Mouse (Mus musculus): ENCODE results near the gene Dscaml1. TPM values are rescaled to one million over a fixed set of nuclear protein-coding genes. Genes with fewer than 3 reads are reported as not detected.

Dscaml1 gene
- polyA plus RNA-seq, 1 experiment from 2014 or later = 0.67 TPM

DNA sequence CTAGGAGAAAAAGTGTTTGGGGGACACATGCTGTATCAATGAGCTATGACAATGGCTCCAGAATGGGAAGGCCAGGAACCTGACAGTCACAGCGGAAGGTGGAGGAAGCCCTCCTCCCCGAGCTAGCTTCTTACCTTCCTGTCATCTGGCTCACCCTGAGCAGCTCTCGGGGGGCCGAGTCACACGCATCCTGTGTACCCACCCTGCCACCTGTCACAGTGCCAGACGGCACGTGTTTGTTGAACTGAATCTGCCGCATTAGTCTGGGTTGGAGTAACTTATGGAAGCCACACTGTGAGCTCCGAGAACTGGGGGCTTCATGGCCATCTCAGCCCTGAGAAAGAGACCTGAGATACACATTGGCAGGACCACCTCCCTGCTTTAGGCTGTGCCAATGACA is 249.5 kb downstream of the Dscaml1 start:
- Histone ChIP-seq H3K4me1 (peaks cover 38% of the 10 kb centered on the region), H3K9me3 (no peaks in the 10 kb centered on the region), H3K4me3 (no peak overlapping the region), H3K27ac (replicated peaks) (peak overlapping the region; percentile 79; the same call in 1 of the 2 replicates), H3K36me3 (replicated peaks) (no peaks in the 10 kb centered on the region), H3K27me3 (replicated peaks; ENCODE audit: low read depth, poor library complexity, severe bottlenecking) (peaks cover 20% of the 10 kb centered on the region)
- no peak for DNase-seq (ENCODE audit: low spot score)
- 83% methylated on average over 9 of the region's 9 CpGs for WGBS

DNA sequence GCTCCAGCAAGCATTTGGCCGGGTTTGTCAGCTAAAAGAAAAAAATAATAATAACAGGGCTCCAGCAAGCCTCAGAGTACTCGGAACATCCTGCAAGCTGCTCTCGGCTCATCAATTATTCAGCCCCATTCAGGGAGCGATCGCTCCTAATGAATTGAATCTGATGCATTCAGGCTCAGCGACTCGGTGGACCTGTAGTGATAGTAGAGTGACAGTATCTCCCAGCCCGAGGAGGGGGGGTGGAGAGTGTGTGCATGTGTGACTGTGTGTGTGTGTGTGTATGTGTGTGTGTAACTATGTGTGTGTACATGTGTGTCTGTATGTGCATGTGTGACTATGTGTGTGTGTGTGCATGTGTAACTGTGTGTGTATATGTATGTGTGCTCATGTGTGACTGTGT is 250.2 kb downstream of the Dscaml1 start:
- no peak for DNase-seq (ENCODE audit: low spot score)
- Histone ChIP-seq H3K9me3 (no peaks in the 10 kb centered on the region), H3K27ac (replicated peaks) (peak overlapping the region; percentile 79), H3K4me3 (no peak overlapping the region), H3K4me1 (peaks cover 38% of the 10 kb centered on the region), H3K36me3 (replicated peaks) (no peaks in the 10 kb centered on the region), H3K27me3 (replicated peaks; ENCODE audit: low read depth, poor library complexity, severe bottlenecking) (peaks cover 20% of the 10 kb centered on the region)
- 66% methylated on average over 8 of the region's 8 CpGs for WGBS

DNA sequence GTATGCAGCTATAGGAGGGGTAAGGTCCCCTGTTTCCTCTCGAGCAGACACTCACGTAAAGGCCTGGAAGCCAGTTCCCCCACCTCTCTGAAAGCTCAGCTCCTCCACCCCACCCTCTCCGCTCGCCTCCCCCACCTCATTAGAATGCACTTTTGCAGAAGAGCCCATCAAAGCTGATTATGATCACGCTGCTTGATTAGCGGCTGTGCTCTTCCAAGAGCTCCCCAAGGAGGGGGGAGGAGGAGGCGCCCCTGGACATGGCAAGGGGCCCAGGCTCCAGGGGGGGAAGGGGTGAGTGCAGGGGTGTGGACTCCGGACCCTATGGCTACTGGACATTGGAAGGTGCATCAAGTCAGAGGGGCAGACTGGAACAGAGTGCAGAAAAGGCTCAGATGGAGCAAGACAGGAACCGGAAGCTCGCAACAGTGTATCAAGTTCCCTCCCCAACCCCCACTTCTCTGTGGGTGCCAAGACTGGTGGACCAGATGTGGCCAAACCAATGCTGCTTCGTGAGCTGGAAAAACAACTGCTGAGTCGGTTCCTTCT is 250.9 kb downstream of the Dscaml1 start:
- peak; percentile 60 for DNase-seq (ENCODE audit: low spot score)
- Histone ChIP-seq H3K9me3 (no peaks in the 10 kb centered on the region), H3K27me3 (replicated peaks; ENCODE audit: low read depth, poor library complexity, severe bottlenecking) (peaks cover 20% of the 10 kb centered on the region), H3K27ac (replicated peaks) (peak overlapping the region; percentile 79), H3K4me1 (peaks cover 38% of the 10 kb centered on the region), H3K4me3 (peak overlapping the region; percentile 24; the same call in 1 of the 2 replicates), H3K36me3 (replicated peaks) (no peaks in the 10 kb centered on the region)
- WGBS = 28% methylated on average over 12 of the region's 12 CpGs

DNA sequence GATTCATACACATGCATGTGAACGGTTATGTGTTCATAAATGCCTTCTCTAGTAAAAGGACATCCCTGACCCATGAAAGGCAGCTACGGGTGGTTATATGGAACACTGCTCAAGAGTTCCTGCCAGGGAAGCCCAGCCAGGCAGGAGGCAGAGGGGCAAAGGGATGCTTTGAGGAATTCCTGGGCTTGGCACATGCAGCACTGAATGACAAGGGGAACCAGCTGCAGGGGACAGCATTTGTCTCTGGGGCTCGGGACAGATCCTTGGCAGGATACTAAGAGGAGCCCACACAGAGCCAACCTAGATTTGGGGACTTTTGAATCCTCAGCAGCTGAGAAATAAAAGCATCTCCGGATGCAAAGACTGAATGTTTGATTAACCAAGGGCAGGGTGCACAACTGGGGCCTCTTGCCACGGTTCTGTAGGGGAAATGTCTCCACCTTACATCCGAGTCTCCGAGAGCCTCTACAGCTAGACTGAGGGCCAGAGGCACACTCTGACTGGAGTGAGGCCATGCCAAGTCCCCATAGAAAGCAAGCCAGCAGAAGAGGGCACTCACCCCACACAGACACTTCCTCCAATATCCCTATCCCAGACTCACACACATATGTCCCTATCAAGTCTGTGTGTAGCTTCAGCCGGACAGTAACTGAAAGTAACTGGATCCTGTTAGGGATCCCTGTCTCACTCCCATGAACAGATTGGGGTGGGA is 251.7 kb downstream of the Dscaml1 start:
- no peak overlapping the region for H3K4me3 ChIP-seq
- 72% methylated on average over 8 of the region's 8 CpGs for WGBS
- peak overlapping the region; percentile 70 for H3K27ac ChIP-seq (replicated peaks)
- H3K9me3 ChIP-seq = no peaks in the 10 kb centered on the region
- H3K27me3 ChIP-seq (replicated peaks; ENCODE audit: low read depth, poor library complexity, severe bottlenecking) = peaks cover 15% of the 10 kb centered on the region
- H3K4me1 ChIP-seq = peaks cover 34% of the 10 kb centered on the region
- DNase-seq (ENCODE audit: low spot score) = no peak
- no peaks in the 10 kb centered on the region for H3K36me3 ChIP-seq (replicated peaks)

DNA sequence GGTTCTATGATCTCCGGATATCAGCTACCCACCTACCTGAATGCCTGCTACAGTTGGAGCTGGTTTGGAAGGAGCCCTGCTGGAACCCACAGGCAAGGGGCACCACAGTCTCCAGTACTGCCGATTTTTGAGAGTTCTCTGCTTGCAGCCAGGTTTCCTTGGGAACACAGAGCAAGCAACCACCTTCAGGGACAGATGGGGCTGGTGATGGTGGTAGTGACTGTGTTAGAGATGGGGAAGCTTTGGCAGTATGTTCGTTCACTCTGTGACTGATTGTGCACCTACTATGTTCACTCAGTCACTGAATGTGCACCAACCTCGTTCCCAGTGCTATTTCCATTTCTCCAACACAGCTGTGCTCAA is 252.2 kb downstream of the Dscaml1 start:
- Histone ChIP-seq H3K27ac (replicated peaks) (no peak overlapping the region; the same call in 1 of the 2 replicates), H3K4me1 (peaks cover 34% of the 10 kb centered on the region), H3K4me3 (no peak overlapping the region), H3K36me3 (replicated peaks) (no peaks in the 10 kb centered on the region), H3K9me3 (no peaks in the 10 kb centered on the region), H3K27me3 (replicated peaks; ENCODE audit: low read depth, poor library complexity, severe bottlenecking) (peaks cover 9% of the 10 kb centered on the region)
- DNase-seq (ENCODE audit: low spot score) = no peak
- 77% methylated on average over 4 of the region's 4 CpGs for WGBS

DNA sequence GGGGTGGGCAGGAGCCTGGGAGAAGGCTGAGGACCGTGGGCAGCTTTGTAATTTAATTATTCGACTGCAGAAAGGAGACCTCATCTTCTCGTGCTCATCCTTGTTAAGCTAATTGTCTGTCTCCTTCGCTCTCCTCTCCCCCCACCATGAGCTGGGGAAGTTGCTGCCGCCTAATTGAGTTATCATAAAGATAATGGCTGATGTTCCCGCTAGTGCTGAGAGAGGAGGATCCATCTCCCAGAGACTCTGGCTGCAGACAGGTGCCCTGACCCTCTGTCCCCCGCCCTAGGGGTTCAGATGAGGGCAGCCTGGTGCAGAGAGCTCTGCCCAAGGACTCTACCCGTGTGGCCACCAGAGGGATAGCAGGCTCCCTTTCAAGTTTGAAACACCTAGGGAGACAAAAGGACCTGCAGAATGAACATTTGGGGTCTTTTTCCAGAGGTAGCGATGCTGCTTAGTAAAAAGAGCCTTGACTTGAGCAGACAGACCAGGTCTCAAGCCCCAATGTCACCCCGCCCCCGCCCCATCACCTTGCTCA is 256.1 kb downstream of the Dscaml1 start:
- H3K9me3 ChIP-seq = no peaks in the 10 kb centered on the region
- H3K4me1 ChIP-seq = peaks cover 16% of the 10 kb centered on the region
- 50% methylated on average over 11 of the region's 11 CpGs for WGBS
- H3K36me3 ChIP-seq (replicated peaks) = no peaks in the 10 kb centered on the region
- H3K27me3 ChIP-seq (replicated peaks; ENCODE audit: low read depth, poor library complexity, severe bottlenecking) = no peaks in the 10 kb centered on the region
- DNase-seq (ENCODE audit: low spot score) = no peak
- no peak overlapping the region for H3K4me3 ChIP-seq
- H3K27ac ChIP-seq (replicated peaks) = no peak overlapping the region

DNA sequence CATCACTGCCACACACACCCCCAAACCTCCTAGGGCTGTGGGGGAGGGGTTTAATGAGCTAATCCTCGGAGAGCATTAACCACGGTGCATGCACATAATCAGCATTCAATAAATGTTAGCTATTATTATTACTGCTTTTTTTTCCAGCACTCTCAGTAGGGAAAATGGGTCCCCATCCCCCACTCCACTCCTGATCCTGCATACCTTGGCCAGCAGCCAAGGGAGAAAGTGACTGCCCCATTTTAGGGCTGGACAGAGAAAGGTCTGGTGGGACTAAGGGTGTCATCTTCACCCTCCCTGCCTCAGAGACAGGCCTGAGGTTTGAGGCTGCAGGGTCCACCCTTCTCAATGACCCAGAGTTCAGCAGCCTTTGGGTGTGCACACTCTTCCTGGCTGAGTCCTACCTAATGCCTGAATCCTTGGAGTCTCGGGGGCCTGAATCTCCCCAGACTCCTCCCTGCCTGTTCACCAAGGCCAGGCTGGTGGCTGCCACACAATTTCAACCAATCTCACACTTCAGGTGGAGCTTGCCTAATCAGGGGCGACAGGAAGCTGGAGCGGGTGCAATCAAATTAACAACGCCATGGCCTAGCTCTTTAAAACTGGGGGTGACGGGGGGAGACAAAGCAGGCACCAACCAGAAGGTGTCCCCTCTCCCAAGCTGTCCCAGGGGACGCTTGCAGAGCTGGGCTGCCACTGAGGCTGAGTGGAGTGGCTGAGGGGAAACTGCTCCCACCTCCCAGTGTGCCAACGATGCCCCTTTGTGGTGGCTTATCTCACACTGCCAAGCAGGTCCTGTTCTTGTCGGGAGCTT is 267.2 kb downstream of the Dscaml1 start:
- Histone ChIP-seq H3K36me3 (replicated peaks) (no peaks in the 10 kb centered on the region), H3K27ac (replicated peaks) (no peak overlapping the region), H3K4me3 (no peak overlapping the region), H3K27me3 (replicated peaks; ENCODE audit: low read depth, poor library complexity, severe bottlenecking) (0 out of 2 replicates have a peak, but pooled peaks cover 4% of the 10 kb centered on the region), H3K4me1 (peaks cover 18% of the 10 kb centered on the region), H3K9me3 (no peaks in the 10 kb centered on the region)
- DNase-seq (ENCODE audit: low spot score) = no peak
- 54% methylated on average over 10 of the region's 10 CpGs for WGBS

DNA sequence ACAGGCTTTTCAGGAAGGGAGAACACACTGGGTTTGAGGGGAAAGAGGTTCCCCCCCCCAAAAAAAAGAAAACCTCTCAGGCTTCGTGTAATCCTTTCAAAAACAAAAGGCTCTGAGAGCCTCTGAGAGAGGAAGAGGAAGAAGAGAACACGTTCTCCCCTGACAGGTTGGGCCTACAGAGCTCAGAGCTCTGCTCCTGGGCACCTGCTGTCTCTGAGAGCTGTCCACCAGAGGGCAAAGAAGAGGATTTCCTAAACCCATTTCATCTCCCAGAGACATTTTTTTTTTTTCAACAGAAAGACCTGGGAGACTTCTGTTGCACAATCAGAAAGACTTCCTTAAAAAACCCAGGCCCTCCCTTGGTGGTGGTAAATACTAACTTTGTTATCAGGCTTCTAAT is 267.8 kb downstream of the Dscaml1 start:
- H3K4me1 ChIP-seq = peaks cover 13% of the 10 kb centered on the region
- no peaks in the 10 kb centered on the region for H3K36me3 ChIP-seq (replicated peaks)
- 0 out of 2 replicates have a peak, but pooled peaks cover 4% of the 10 kb centered on the region for H3K27me3 ChIP-seq (replicated peaks; ENCODE audit: low read depth, poor library complexity, severe bottlenecking)
- DNase-seq (ENCODE audit: low spot score) = no peak
- no peaks in the 10 kb centered on the region for H3K9me3 ChIP-seq
- 16% methylated on average over 2 of the region's 2 CpGs for WGBS
- no peak overlapping the region for H3K4me3 ChIP-seq
- no peak overlapping the region for H3K27ac ChIP-seq (replicated peaks)

DNA sequence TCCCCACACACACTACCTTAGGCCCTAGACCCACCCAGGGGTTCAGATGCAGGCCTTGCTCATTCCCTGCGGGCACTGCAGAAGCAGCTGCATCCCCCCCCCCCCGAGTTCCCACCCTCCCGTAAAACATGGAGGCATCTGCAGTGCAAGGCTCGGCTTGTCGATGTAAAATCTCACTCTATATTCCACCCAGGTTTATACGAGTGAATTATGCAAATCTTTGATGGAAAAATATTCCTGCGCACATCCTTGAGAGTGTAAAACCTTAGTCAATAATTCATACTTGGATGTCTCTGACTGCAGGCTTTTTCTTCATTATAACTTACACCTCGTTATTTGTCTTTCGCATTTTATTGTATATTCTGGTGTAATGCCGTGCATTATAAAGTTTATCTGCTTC is 272.7 kb downstream of the Dscaml1 start:
- no peak overlapping the region for H3K4me3 ChIP-seq
- WGBS = 86% methylated on average over 10 of the region's 10 CpGs
- DNase-seq (ENCODE audit: low spot score) = no peak
- no peaks in the 10 kb centered on the region for H3K36me3 ChIP-seq (replicated peaks)
- H3K27ac ChIP-seq (replicated peaks) = no peak overlapping the region
- no peaks in the 10 kb centered on the region for H3K27me3 ChIP-seq (replicated peaks; ENCODE audit: low read depth, poor library complexity, severe bottlenecking)
- peaks cover under 1% of the 10 kb centered on the region; the same call in 1 of the 2 replicates for H3K4me1 ChIP-seq
- no peaks in the 10 kb centered on the region for H3K9me3 ChIP-seq

DNA sequence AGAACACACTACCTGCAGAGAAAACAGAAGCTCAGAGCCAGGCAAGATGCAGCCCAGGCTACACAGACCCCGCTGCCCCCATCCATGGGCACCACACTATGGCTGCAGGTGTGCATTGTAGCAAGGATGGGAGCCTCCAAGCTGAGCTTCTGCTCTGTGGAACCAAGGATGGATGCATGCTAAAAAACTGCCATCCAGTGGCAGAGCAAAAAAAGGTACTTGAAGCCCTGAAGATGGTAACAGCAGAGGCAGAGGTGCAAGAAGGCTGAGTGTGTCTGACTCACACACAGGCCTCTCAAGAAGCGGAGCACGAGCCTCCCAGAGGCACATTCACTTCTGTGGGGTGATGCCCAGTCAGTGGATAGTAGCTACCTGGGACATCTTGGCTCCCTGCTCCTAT is 276.8 kb downstream of the Dscaml1 start:
- WGBS = 89% methylated on average over 3 of the region's 3 CpGs
- no peaks in the 10 kb centered on the region for H3K36me3 ChIP-seq (replicated peaks)
- H3K4me1 ChIP-seq = no peaks in the 10 kb centered on the region
- no peaks in the 10 kb centered on the region for H3K27me3 ChIP-seq (replicated peaks; ENCODE audit: low read depth, poor library complexity, severe bottlenecking)
- H3K9me3 ChIP-seq = no peaks in the 10 kb centered on the region
- no peak overlapping the region for H3K4me3 ChIP-seq
- DNase-seq (ENCODE audit: low spot score) = no peak
- no peak overlapping the region for H3K27ac ChIP-seq (replicated peaks)

DNA sequence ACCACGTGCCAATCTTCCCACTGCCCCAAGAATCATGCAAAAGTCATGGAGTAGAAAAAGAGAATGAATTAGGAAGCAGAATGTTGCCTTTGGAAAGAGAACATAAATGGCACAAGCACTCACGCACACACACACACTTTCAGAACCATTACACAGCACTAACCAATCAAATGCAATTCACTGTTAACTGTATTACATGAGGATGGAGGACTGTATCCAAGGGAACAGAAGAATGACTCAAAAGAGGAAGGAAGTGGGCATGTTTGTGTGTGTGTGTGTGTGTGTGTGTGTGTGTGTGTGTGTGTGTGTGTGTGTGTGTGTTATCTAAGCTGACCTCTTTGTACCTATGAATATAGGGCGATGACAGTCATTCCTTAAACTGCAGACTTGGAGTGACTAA is 278.0 kb downstream of the Dscaml1 start:
- H3K27me3 ChIP-seq (replicated peaks; ENCODE audit: low read depth, poor library complexity, severe bottlenecking) = no peaks in the 10 kb centered on the region

DNA sequence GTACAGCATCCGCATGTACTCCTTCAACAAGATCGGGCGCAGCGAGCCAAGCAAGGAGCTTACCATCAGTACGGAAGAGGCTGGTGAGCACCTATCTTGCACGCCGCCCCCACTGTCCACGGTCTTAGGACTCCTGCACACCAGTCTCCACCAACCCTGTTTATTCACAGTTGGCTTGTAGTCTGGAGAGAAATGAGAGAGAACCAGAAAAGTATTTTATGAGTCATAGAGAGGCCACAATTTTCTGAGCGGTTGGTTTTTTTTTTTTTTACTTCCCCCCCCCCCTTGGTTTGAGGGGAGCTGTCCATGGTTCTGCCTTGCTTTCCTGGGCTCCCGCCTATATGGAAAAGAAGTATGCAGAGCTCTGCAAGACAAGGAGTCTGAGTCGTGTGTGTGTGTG is 283.9 kb downstream of the Dscaml1 start:
- 70% methylated on average over 11 of the region's 11 CpGs for WGBS
- no peak overlapping the region for H3K27ac ChIP-seq (replicated peaks)
- peak; percentile 21 for DNase-seq (ENCODE audit: low spot score)

More for the DNA sequence above, 278.0 kb downstream of the Dscaml1 start:
- H3K4me1 ChIP-seq = no peaks in the 10 kb centered on the region
- H3K36me3 ChIP-seq (replicated peaks) = no peaks in the 10 kb centered on the region
- 80% methylated on average over 3 of the region's 3 CpGs for WGBS
- no peak for DNase-seq (ENCODE audit: low spot score)
- no peak overlapping the region for H3K4me3 ChIP-seq
- no peak overlapping the region for H3K27ac ChIP-seq (replicated peaks)
- no peaks in the 10 kb centered on the region for H3K9me3 ChIP-seq

More for the DNA sequence above, 283.9 kb downstream of the Dscaml1 start:
- Histone ChIP-seq H3K4me1 (no peaks in the 10 kb centered on the region), H3K27me3 (replicated peaks; ENCODE audit: low read depth, poor library complexity, severe bottlenecking) (no peaks in the 10 kb centered on the region), H3K4me3 (no peak overlapping the region), H3K36me3 (replicated peaks) (no peaks in the 10 kb centered on the region), H3K9me3 (no peaks in the 10 kb centered on the region)

Data from embryonic facial prominence, embryonic 10.5 days (tissue).